In genomic region chr17:14225982-14226652, GRCm38 (mm10) we compare ENCODE assay signal across 18 mouse cellular contexts. TPM values are rescaled to one million over a fixed set of nuclear protein-coding genes. Genes with fewer than 3 reads are reported as not detected.
"Had no signal": no experiment of that assay in that cellular context is flagged by ENCODE, and none has a peak within 500 bp of the region (broad histone marks: within the 10 kb centered on the region; RNA-seq: fewer than 3 reads in every experiment).

No protein-coding gene starts in this region.

- H3K4me1 ChIP-seq: liver, embryonic 13.5 days; megakaryocyte, embryonic 14.5 days; midbrain, embryonic 13.5 days had no signal

- H3K36me3 ChIP-seq: limb, embryonic 12.5 days; liver, embryonic 13.5 days; lung, embryonic 15.5 days; midbrain, embryonic 13.5 days; neural tube, embryonic 15.5 days had no signal

- H3K27ac ChIP-seq: kidney, postnatal 0 days; limb, embryonic 12.5 days; liver, embryonic 13.5 days; lung, embryonic 15.5 days; macrophage; midbrain, embryonic 13.5 days; neural tube, embryonic 15.5 days had no signal

- H3K9me3 ChIP-seq: limb, embryonic 12.5 days; liver, embryonic 13.5 days; lung, embryonic 15.5 days; megakaryocyte, embryonic 14.5 days; midbrain, embryonic 13.5 days; neural tube, embryonic 15.5 days had no signal

- DNase-seq: kidney, adult 11 months; kidney, adult 9 months; kidney, postnatal 36 days; layer of hippocampus, adult 9-11 months; layer of hippocampus, postnatal 36 days; liver; liver, embryonic 13.5 days; liver, postnatal 0 days; lung, postnatal 14 days; spleen, adult 18-20 months; thymus, postnatal 4 days had no signal

- H3K4me3 ChIP-seq: limb, embryonic 12.5 days; liver, embryonic 13.5 days; lung, embryonic 15.5 days; megakaryocyte, embryonic 14.5 days; midbrain, embryonic 13.5 days; neural tube, embryonic 15.5 days had no signal

- H3K27me3 ChIP-seq: midbrain, embryonic 13.5 days had no signal

- H3K9ac ChIP-seq: limb, embryonic 12.5 days; liver, embryonic 13.5 days; liver, postnatal 0 days; lung, embryonic 15.5 days; midbrain, embryonic 13.5 days; neural tube, embryonic 15.5 days had no signal

- ATAC-seq: liver, postnatal 0 days; midbrain, embryonic 13.5 days had no signal

- H3K4me2 ChIP-seq: limb, embryonic 12.5 days; liver, embryonic 13.5 days; lung, embryonic 15.5 days; midbrain, embryonic 13.5 days; neural tube, embryonic 15.5 days had no signal

RNA-seq across cellular contexts. Expression of gene Dact2, which starts 22.0 kb away (rescaled TPM):
- polyA plus RNA-seq: macrophage had no signal

RNA-seq across cellular contexts. Expression of gene Smoc2, which starts 53.2 kb away (rescaled TPM):
- polyA plus RNA-seq: macrophage had no signal
